Mouse (Mus musculus): ENCODE results near the gene Akap2.

DNA sequence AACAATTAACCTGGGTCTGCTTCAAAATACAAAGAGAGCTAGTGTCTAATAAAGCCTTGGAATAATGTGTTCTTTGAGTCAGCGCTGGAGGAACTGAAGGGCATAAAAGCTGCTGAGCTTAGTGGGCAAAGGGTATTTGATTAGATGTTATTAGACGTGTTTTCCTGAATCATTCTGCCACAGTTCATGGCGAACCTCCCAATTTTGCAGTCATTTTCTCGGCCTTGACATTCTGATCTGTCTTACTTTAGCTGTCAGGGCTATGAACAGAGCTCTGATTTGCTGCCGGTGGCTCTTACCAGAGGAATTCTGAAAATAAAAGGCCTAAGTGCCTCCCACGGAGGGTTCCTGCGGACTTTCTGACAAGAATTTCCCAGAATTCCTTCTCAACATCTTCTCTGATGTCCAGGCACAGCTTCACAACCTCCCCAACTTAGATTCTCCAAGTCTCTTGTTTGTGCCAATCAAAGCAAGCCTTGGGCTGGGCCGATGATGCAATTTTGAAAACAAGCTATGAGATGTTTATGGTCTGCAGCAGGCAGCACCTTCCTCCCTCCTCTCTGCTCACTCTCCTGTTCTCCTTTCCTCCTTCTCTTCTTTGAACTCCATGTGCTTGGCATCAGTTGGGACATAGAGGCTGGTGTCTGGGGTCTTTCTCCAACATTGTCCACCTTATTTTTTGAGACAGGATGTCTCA is 21.5 kb downstream of the Akap2 start:
- TF ChIP-seq CTCF (IDR thresholded peaks at IDR 0.05; ENCODE audit: borderline replicate concordance, extremely low read depth, insufficient read depth, insufficient read length) = no peak
- TF ChIP-seq POLR2A (IDR thresholded peaks at IDR 0.05; ENCODE audit: borderline replicate concordance, extremely low read depth, insufficient read depth, insufficient read length, poor library complexity, severe bottlenecking) = no peak

Measured in brain, embryonic 14.5 days (tissue).